Mouse (Mus musculus): ENCODE data around the gene Sema3c. TPM values are rescaled to one million over a fixed set of nuclear protein-coding genes. Genes with fewer than 3 reads are reported as not detected.

The Sema3c gene
- total RNA-seq, 2 experiments from 2014 or later = 20.4 to 24.8 TPM

DNA sequence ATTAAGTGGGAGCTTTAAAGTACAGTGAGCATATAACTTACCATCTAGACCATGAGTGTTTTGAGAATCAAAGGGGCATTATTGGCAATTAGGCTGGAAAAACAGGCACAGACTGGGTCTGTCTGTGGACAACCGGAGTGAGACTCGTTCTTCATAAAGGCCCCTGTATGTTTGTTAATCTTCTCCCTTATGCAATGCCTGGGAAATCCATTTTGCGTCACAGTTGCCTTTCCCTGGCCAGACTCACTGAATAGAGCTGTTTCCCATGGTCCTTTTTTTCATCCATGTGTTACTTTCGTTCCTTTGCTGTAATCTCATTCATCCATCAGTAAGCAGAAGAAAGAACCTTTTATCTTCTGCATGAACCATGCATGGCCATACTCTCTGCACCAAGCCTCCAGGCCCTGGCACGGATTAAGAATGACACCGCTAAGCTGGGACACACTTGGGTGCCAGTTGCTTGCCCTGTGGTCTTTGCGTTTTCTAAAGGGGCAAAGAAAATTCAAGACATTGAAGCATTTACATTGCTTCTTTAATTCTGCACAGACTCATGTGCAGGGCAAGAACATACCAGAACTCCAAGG is 73.7 kb downstream of the Sema3c start:
- DNase-seq = no peak

DNA sequence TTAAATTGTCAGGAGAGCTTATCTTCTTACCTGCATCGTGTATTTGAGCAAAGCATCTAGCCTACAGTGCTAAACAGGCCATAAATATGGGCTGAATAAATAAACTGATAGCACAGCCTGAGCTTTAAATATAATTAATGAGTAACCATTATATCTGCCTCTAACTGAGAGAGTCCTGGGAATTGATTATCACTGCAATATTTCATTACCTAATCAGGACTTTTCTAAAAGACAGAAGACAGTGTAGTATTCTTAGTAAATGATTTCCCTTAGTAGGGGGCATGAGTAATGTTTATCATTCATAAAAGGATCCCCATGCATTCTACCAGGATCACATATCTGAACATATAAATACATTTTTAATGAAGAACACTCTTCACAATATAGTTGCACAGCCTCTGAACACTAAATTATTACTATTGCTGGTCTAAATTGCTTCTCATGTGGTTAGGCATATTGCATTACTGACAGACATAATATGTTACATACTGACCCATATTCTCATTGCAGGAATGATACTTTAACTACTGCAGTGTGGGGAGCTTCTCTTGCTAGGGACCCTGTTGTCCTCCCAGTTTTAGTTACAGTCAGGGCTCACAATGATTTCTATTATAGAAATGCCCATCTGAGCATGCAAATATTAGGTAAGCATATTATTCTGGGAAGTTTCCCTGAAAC is 74.9 kb downstream of the Sema3c start:
- DNase-seq = no peak

DNA sequence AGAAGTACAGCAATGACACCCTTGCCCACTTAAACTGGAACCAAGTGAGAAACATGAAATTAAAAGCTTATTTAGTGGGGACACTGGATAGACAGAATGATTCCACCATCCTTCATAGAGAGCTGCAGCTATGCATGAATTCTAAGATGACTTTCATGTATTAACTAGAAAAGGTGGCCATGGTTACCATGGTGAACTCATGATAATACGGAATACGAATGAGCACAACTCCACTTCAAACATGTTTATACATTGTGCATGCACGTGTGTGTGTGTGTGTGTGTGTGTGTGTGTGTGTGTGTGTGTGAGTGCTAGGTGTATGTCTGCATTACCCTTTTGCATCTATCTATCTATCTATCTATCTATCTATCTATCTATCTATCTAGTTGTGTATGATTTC is 87.1 kb downstream of the Sema3c start:
- DNase-seq = no peak

DNA sequence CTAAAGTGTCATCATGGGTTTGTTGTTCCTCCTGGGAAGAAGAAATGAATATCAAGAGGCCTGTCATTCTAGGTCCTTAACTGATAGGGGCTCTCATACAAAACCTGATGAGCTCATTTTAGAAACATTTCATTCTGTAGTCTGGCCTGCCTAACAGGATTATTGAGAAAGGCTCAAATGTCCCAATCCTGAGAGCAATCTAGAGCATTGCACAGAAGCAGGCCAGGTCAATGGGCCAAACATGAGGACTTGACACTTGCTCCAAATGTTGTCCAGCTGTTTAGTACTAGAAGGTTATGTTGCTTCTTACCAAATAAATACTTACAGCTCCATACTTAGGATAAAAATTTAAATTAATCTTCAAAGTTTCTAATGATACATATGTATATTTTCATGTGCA is 97.3 kb downstream of the Sema3c start:
- DNase-seq = no peak

DNA sequence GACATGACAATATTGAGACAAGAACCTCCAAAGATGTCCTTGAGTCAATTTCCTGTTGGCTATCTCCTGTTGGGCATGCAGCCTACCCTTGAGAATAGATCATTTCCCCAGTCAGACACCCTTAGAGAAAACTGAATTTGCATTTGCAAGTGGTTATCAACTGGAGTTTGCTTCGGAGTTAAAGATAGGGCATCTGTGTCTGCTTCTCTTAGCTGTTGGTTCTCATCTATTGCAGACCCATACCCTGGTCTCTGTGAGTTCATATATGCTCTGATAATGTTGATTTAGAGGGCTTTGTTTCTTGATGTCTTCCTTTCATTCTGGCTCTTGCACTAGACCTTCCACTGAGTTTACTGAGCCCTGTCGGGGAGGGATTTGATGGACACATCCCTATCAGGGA is 106.8 kb downstream of the Sema3c start:
- no peak for DNase-seq

DNA sequence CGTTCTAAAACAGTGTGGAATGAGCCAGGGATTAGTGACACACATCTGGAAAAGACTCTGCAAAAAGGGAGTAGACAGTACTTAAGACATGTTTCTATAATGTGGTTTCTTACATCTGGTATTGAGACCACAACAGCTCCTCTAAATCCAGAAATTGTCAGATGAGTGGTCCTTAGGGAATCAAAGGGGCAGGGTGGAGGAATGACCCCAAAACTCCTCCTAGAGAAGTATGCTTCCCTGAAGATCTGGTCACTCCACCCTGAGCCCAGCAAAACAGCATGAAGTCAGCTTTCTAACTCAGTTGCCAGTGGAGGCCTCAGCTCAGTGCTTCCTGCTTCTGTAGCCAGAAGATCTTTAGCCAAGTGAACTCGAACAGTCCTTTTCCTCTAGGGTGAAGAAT is 115.0 kb downstream of the Sema3c start:
- DNase-seq = no peak

DNA sequence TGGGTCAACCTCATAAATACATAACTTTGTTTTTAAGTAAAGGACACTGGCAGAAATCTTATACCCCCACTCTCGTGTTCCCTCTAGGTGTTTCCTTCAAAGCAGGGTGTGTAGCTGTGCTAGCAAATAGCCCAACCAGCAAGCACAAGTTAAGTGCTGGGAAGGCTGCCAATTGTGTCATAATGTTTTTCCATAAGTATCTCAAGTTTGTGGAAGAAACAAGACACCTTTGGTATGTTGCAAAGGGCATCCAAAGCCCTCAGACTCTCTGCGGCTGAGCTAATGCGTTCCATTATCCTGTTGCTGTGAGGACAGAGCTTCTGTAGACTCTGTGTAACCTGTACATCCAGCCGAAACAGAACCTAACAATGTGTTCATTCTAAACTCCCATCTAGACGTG is 115.5 kb downstream of the Sema3c start:
- DNase-seq = peak; percentile 14

DNA sequence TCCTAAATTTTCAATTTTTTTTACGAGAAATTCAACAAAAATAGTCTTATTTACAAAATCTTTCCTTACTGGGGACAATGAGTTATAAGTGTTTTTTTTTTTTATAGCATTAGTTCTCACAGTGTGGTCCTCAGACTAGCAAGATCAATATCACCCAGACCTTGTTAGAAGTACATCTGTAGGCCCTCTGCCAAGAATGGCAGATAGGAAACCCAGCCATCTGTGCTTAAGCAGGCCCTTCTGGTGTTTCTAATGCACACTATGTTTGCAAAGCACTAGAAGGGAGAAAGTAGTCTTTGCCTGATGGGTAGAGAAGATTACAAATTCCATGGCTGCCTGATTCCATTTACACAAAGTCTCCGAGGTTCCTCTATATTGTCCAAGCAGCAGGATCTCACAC is 121.3 kb downstream of the Sema3c start:
- no peak for DNase-seq

DNA sequence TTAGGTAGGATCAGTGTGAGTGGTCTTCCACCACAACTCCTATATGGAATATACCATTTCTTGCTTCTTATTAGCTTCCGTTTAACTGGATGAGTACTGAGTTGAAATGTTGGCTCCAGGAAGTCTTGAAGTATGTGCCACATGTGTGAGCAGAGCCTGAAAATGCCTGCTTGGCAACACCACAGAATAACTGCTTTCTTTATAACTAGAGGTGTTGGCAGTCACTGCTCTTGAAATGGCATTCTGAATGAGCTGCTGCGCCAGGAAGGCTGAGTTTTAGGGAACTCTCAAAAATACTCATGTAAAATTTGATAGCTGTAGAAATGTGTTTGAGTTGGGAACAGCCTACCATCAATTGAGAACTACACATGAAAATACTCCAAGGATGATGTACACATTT is 124.8 kb downstream of the Sema3c start:
- no peak for DNase-seq

DNA sequence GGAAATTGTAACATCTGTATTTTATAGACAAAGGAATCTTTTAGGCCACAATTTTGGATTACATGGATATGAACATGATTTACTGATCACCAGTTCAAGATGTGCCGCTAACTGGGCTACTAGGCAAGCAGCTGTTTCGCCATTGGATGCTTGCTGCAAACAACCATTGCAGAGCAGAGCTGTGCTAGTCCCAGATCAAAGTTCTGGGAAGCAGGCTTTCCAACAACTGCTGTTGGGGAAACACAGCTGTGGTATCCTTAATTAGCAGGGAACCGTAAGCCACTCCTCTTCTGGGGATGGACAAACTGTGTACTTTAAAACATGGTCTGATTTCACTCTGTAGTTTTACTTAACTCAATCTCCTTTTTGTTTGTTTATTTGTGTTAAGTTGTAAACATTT is 130.1 kb downstream of the Sema3c start:
- DNase-seq = no peak

DNA sequence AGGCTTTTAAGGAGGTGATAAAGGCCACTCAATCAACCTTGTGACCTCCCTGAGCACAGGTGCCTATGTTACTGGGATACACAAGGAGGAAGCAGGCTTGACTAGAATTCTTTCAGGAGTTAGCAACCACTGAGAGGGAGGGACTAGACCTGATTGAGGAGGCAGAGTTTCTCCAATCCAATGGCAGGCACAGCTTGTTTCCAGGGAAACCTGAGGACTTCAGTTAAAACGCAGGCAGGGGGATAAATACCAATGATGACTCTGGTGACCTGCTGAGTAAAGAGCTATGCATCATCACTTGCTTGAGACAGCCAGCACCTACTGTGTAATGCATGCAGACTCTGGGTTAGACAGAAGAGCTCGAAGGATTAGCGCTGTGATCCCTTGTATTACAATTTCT is 133.0 kb downstream of the Sema3c start:
- no peak for DNase-seq

DNA sequence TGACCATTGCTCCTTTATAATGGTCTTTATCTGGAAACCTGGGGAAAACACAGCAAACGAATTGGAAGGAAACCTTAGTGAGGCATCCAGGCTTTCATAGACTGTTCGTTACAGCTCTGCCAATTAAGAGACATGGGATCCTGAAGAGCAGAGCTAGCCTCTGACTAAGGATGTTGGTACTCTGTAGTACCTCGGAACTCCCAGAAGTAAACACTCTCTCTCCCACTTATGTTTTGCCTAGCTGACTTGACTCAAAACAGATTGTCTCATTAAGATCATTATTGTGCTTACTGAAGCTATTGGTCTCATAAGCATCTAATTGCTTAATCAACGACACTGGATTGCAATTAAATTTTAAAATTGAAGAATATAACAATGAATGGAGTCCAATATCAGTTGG is 138.3 kb downstream of the Sema3c start:
- no peak for DNase-seq

DNA sequence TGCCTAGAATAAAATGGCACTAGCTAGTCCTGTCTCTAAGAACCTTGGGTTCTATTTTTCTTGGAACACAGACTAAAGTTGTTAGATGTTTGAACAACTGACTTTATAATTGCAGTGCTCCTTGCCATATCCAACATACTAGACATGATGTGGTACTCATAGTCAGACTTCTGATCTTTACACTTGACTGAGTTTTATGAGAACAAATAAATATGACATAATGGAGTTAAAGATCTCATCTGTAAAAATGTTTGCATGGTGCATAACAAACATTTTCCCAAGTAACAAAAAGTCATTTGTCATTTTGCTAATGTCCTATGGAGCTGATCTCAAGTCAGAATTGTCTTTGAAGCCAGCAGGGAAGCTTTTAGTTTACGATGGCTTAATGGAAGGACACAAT is 141.1 kb downstream of the Sema3c start:
- no peak for DNase-seq

DNA sequence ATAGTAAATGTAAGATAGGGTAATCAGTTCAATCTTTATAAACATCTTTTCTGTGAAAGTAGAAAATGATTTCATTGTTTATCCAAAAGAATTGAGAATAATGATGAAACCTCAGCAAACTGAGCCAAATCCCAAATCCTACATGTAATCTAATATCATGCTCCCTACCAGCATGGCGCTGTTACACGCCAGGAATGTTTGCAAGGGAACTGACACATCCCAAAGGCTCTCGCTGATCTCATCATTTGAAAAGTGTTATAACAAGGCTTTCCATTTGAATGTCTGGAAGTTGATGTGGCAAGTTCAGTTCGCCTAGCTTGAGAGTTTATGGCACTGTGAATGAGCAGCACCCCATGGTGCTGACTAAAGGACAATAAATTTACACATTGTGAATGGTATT is 145.9 kb downstream of the Sema3c start:
- DNase-seq = no peak

DNA sequence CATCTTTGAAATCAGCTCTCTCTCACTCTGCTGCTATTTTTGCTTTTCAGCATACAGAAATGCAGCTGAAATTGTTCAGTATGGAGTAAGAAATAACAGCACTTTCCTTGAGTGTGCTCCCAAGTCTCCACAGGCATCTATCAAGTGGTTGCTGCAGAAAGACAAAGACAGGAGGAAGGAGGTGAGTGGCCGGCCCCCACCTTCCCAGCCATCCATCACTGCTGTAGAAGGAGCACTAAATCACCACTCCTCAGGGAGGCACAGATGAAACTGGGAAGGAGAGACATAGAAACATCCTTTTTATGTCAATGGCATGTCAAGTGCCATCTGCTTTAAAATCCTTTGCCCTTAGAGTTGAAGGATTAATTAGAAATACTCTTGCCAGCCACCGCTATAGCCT is 149.9 kb downstream of the Sema3c start:
- no peak for DNase-seq

DNA sequence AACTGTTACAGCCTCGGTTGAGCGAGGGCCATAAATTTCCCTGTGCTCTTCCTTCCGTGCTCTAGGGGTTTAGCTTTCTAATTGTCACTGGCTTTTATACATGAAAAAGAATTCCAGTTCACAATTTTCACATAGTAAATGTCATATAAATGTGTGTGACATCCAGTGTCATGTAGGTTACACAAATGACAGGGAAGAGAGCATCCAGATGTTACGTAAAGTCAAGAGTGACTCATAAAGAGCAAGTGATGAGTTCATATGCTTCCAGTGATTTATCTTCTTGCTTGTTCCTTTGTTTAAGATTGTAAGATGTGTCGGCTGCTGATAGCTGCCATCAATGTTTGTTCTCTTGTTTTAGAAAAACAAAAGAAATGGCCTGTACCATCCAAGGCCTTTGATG is 154.0 kb downstream of the Sema3c start:
- no peak for DNase-seq

DNA sequence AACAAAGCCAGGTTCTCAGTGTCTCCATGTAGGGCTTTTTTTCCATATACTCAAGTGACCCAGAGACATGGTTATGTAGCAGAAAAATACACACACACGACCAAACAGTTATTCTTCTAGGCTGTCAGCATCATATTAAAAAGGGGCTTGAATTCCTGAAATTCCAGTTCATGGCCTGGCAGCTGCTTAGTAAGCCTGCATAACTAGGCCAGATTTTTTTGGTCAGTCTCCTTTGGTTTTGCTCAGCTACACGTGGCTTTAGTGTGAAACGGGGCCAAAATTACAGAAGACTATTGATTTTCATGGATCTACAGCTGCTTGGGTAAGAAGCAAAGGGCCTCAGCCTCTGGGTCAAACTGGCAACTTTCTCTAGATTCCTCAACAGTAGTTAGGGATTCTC is 165.7 kb downstream of the Sema3c start:
- DNase-seq = no peak

DNA sequence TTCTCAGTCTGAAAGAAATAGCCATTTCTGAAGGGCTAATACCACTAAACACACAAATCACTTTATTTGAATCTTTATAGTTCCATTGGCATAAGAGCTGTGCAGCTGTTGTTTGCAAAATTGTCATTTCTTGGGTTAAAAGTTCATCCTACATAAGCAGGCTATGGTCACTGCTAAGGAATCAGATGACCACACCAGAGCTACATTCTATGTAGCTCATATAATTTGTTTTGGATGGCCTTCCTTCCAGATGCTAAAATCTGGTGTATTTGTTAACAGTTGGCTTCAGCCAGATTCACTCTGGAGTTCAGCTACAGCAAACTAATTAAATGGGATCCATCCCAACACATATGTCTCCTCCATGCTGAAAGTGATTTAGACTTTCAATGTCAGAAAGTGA is 172.4 kb downstream of the Sema3c start:
- no peak for DNase-seq

DNA sequence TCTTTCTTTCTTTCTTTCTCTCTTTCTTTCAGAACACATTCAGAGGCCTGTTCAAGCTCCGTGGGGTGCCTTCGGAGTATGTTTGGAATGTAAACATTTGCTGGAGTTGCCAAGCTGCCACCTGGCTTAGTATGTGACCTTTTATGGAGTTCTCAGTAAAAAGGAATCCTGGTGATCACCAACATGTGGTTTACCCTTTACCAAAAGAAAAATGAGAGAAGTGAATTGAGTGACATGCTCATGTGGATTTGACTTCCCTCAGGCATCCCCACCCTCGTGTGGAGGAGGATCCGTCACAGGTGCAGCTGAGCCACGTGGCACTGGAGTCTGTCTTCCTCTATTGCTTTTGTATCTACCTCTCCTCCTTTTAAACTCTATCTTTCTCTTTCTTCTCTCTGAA is 173.1 kb downstream of the Sema3c start:
- DNase-seq = no peak

DNA sequence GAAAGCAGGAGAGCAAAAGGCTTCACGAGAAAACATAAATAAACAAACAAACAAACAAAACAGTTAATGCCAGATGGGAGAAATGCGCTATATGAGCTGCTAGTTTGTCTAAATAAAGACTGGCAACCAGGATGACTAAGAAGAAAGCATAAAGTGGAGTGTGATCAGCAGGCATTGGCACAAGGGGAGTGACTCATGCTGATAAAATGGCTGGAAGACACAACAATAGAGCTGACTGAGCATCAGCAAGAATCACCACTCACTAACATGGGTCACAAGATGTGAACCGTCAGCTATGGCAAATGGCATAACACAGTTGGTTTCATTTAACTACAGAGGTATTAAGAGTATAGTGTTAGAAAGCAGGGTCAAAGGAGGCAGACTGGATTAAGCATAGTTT is 174.2 kb downstream of the Sema3c start:
- DNase-seq = no peak

DNA sequence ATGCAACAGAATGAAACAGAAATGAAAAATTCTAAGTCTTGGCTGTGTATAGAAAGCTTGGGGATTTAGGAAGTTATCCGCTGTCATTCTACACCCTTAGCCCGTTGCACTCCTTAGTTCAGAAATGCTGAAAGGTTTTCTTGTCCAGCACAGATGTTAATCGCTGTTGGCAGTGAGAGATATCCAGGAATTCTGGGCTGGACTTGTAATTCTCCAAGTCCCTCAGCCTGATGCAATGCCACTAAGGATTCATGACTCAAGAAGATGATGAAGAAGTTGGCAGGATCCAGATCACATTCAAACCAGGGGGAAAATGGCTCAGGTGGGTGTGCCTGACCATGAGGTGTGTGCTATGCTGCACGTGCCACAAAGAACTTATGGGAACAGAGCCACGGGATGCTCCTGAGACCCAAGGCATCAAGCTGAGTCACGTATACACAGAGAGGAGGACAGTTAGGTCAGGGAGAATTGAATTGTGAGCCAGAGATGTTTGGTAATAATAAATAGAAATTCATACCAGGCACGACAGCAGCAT is 179.5 kb downstream of the Sema3c start:
- DNase-seq = no peak

DNA sequence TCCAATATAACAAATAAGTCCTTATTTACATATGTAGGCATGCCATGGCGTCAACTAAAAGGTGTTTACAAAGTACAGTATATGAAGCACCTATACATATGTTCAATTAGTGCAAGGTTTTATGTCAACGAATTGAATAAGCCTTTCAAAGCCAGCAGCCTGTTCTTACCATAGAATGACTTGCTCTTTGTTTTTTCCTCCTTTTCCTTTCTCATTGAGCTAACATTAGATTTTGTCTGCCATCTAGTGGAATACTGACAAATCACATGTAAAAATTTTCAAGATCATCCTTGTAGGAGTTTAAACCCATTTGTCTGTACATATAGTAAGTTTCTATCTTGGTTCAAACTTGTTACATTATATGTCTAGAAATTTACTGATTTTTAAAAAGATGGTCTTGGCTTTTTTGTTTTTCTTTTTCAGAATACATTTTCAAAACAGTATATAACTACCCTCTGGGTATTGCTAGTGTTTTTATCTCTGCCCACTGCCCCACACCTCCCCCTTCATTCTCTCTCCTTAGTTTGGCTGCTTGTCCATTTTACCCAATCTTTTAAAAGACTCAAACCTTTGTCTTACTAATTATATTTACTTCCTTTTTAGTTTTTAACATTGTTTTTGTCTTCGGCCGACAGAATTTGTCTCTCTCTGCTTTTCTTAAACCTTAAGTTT is 192.1 kb downstream of the Sema3c start:
- DNase-seq = no peak

DNA sequence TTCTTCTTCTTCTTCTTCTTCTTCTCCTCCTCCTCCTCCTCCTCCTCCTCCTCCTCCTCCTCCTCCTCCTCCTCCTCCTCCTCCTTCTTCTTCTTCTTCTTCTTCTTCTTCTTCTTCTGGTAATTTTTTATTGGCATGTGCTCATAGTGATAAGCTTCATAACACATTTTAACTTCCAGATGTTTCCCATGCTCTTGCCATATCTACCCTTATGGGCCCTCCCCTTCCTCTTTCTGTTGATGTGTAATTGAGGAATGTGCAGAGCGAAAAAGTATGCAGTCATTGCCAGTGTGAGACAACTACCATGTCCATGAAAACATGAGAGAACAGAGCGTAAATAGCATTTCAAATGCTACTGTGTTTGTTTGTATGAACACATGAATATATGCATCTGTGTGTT is 196.2 kb downstream of the Sema3c start:
- DNase-seq = no peak

DNA sequence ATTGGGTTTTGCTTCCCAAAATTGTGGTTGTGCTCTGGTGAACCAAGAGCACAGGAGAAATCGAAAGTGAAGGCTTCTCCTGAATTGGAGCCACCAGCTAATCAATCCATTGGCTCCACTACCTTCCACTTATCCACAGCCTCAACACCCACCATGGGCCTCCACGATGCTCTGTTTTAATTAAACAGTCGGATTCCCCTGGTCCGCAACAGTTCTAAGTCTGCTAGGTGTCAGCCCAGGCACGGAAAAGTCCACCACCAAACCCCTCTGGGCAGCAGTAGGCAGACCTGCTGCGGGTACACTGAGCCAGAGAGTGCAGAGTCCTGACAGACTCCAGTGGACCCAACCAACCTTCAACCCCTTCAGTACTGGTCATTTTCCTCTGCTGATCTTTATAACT is 202.5 kb downstream of the Sema3c start:
- DNase-seq = peak; percentile 60

Measured in adrenal gland, postnatal 10 days (tissue).